Mouse (Mus musculus) macrophage (primary cell): Measurements from ENCODE around the gene Eefsec. TPM values are rescaled to one million over a fixed set of nuclear protein-coding genes. Genes with fewer than 3 reads are reported as not detected.

Source experiments
- H3K27ac ChIP-seq: fragments of 350-480 bp; formaldehyde crosslinking; 2 replicates; pipeline ENCODE4 v1.9.0; 2021
- H3K36me3 ChIP-seq: fragments of 350-480 bp; formaldehyde crosslinking; 2 replicates; pipeline ENCODE4 v1.9.0; 2021; ENCODE audit errors: inconsistent target
- H3K4me3 ChIP-seq: fragments of 350-480 bp; formaldehyde crosslinking; 2 replicates; pipeline ENCODE4 v1.9.0; 2021; ENCODE audit errors: inconsistent target
- H3K79me2 ChIP-seq: fragments of 350-480 bp; formaldehyde crosslinking; 2 replicates; pipeline ENCODE4 v1.9.0; 2021; ENCODE audit errors: inconsistent target
- WGBS: methylation state at CpG from one replicate; pipeline ENCODE4 v1.1.7; 2026; ENCODE audit warnings: inconsistent platforms; ENCODE audit not compliant: missing documents; 5-methylcytosine and 5-hydroxymethylcytosine counted together
- polyA plus RNA-seq: library from polyadenylated mRNA; stranded (reverse); fragments of 250-400 nt; gene quantifications from 3 replicates; pipeline ENCODE4 v1.2.4, GENCODE M21; 2018; ENCODE audit warnings: inconsistent platforms

Gene Eefsec
- polyA plus RNA-seq, 1 experiment from 2014 or later = 10.6 TPM

DNA sequence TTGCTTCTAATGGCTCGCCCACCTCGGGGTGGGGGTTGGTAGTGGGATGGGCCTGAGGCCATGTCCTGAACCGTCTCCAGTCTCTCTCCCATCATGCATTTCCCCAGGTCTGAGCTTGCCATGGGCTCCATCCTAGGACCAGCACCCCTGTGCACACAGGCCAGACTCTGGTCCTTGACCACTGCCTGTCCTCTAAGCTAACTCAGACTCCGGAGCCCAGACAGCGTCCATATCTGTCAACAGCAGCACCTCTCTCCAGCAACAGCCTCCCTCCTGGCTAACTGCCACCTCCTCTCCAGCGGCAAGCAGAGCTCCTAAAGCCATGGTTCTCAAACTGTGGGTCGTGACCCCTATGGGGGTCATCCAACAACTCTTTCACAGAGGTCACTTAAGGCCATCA lies 209.8 kb downstream of the Eefsec start:
- no peaks in the 10 kb centered on the region for H3K79me2 ChIP-seq
- H3K27ac ChIP-seq = no peak overlapping the region
- no peaks in the 10 kb centered on the region for H3K36me3 ChIP-seq
- no peak overlapping the region for H3K4me3 ChIP-seq
- WGBS = 70% methylated on average over 7 of the region's 7 CpGs

DNA sequence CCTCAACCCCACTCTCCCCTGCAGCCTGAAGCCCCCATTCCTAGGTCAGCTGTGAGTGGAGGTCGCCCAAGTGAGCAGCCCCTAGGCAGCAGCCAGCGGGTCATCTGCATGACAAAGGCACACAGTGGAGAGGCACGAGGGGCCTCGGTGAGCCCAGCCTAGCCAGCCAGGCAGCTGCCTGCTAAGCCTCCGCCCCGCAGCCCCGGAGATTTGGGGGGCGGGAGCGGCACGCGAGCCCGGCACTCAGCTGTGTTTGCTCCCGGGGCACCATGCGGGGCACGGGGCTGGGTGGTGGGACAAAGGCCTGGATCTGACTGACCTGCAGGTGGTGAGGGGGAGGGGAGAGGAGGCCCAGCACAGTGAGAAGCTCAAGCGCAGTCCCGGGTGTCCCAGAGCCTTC lies 210.4 kb downstream of the Eefsec start:
- no peak overlapping the region for H3K4me3 ChIP-seq
- 42% methylated on average over 17 of the region's 17 CpGs for WGBS

DNA sequence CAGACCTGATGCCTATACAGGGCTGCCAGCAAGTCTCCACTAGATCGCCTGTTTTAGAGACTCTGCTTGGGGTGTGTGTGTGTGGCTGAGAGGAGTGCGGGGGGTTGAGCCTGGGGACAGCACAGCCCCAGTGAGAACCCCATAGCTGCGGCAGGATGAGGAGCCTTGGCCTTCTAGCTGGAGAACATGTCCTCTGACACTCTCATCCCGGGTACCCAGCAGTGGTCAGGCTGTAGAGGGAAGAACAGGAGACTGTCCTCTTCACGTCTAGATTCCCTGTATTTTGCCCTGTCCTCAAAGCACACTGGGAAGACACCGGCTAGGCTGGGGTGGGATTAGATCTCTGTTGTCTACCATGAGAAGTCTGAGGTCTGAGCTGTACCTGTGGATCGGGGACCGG lies 210.9 kb downstream of the Eefsec start:
- 76% methylated on average over 8 of the region's 8 CpGs for WGBS
- Histone ChIP-seq H3K79me2 (no peaks in the 10 kb centered on the region), H3K36me3 (no peaks in the 10 kb centered on the region), H3K27ac (no peak overlapping the region), H3K4me3 (no peak overlapping the region)

More for the DNA sequence above, 210.4 kb downstream of the Eefsec start:
- no peaks in the 10 kb centered on the region for H3K79me2 ChIP-seq
- H3K36me3 ChIP-seq = no peaks in the 10 kb centered on the region
- H3K27ac ChIP-seq = no peak overlapping the region

DNA sequence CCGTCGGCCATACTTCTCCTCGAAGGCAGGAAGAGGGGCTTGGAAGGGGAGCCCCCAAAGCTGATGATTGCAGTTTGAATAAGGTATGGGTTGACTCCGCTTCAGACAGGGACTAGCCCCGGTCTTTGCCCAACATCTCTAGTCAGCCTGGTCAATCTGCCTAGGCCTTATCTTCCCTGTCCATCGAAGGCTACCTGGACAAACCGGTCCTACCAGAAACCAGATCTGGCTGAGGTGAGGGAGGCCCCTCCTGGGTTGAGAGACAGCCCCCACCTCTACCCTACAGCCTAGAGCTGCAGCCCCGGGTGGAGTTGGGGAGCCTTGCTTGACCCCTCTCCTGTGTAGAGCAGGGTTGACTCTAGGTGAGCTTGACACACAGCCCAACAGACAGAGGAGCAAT lies 212.3 kb downstream of the Eefsec start:
- Histone ChIP-seq H3K4me3 (no peak overlapping the region), H3K36me3 (no peaks in the 10 kb centered on the region), H3K79me2 (no peaks in the 10 kb centered on the region), H3K27ac (no peak overlapping the region)
- WGBS = 91% methylated on average over 8 of the region's 8 CpGs

DNA sequence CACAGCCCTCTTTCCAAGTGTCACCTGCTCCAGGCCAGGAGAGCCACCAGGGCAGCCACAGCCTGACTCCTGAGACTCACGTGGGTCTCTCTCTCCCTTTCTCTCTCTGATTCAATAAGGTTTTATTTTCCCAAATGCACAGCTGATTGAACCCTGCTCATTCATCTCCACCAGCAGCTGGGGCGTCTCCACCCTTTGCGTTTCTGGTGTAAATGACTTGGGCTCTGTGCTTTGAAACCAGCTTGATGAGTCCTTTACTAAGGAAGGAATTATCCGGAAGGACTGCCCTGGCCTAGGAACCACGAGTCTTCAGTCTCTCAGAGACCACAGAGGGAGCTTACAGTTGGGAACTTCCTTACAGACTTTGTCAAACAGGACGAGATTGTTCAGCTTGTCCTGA lies 214.1 kb downstream of the Eefsec start:
- no peaks in the 10 kb centered on the region for H3K79me2 ChIP-seq
- WGBS = 69% methylated on average over 6 of the region's 6 CpGs
- no peak overlapping the region for H3K4me3 ChIP-seq
- no peaks in the 10 kb centered on the region for H3K36me3 ChIP-seq
- no peak overlapping the region for H3K27ac ChIP-seq

DNA sequence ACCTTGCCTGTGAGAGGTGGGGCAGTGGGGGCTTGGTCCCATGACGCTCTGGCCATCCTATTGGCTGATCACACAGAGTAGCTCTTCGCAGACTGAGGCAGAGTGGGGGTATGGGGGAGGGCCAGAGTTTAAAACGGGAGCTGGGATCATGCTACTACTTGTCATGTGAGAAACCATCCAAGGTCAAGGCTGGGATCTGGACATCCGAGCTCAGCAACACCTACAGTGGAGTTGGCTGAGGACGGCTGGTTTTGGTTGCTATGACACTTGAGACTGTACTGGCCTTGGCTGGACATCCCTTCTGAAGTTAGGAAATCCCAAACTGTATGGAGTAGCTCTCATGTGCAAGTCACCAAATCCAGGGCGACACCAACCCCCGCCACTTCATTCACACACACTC lies 214.5 kb downstream of the Eefsec start:
- Histone ChIP-seq H3K36me3 (no peaks in the 10 kb centered on the region), H3K79me2 (no peaks in the 10 kb centered on the region), H3K27ac (no peak overlapping the region), H3K4me3 (no peak overlapping the region)
- 88% methylated on average over 6 of the region's 7 CpGs for WGBS

DNA sequence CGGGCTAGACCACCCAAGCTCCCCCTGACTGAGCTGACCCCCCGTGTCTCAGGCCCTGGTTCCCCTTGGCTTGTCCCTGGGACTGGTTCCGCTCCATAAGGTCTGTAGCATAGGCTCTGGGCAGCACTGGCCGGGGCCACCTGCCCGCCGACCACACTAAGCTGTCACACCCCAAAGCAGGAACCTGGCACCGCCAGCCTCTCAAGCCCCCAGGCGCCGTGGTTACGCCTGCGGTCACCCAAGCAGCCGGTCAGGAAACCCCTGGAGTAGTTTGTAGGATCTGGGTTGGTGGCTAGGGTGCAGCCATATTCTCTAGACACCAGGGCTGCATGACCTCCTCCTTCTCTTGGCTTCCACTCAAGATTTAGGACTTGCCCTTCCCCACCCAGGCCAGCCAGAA lies 217.1 kb downstream of the Eefsec start:
- Histone ChIP-seq H3K79me2 (no peaks in the 10 kb centered on the region), H3K36me3 (no peaks in the 10 kb centered on the region), H3K27ac (no peak overlapping the region), H3K4me3 (no peak overlapping the region)
- 8% methylated on average over 12 of the region's 12 CpGs for WGBS

DNA sequence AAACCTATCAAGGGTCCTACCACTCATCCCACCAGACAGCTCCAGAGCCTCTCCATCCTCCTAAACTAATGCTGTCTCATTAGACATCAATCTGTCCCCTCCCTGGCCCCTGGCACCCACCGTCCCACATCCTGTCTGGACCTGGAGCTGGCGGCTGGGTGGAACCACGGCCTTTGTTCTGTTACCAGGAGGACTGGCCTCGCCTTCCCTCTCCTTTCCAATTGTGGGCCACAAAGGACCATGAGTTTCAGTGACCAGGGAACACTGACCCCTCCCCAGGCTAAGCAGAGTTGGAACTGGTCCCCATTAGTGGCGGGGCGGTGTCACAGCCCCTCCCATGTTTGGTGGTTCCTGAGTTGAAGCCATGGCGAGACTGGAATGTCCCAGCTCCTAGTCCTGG lies 218.8 kb downstream of the Eefsec start:
- H3K4me3 ChIP-seq = no peak overlapping the region
- H3K36me3 ChIP-seq = no peaks in the 10 kb centered on the region
- no peaks in the 10 kb centered on the region for H3K79me2 ChIP-seq
- 74% methylated on average over 7 of the region's 7 CpGs for WGBS
- H3K27ac ChIP-seq = no peak overlapping the region

DNA sequence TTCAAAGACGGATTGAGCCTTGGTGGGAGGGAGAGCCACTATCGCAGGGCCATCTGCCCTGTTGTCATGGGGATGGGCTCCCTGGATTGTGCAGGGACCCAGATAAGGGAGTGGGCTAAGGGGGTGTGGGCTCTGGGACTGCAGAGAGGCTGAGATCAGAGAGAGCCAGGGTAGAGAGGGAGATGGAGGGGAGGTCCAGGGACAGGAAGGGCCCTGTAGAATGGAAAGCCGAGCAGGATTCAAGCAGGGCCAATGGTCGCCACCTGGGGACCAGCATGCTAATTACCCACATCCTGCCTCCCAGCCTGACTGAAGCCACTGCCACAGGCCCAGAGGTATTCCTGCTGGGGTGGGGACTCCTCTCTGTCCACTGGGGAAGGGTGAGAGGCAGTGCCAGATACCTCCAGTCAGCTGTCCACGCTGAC lies 219.8 kb downstream of the Eefsec start:
- Histone ChIP-seq H3K79me2 (no peaks in the 10 kb centered on the region), H3K27ac (no peak overlapping the region), H3K4me3 (no peak overlapping the region), H3K36me3 (no peaks in the 10 kb centered on the region)
- 62% methylated on average over 5 of the region's 5 CpGs for WGBS

DNA sequence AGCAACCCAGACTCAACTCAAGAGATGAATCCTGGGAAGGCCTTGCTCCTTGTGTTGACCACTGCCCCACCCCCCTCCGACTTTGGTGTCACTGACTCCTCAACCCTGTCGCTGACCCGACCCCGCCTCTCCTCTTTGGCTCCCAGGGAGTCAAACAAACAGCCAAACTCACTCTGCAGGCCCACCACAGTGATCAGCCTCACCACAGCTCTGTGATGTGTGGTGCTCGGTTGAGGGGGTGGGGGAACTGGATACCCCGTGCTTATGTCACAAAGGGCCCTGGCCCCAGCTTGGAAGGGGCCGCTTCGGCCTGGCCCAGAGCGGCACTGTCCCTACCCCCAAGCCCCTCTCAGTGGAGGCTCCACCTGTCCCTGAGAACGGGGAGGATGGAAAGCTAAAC lies 224.4 kb downstream of the Eefsec start, which contains the start of gene Dnajb8:
Dnajb8 (plus strand) TSS at position 301 of the 400 bp plus-strand sequence.
- Histone ChIP-seq H3K36me3 (no peaks in the 10 kb centered on the region), H3K79me2 (no peaks in the 10 kb centered on the region), H3K27ac (no peak within 1 kb of the TSS), H3K4me3 (no peak within 1 kb of the TSS)
- WGBS = 81% methylated on average over 10 of the region's 10 CpGs

DNA sequence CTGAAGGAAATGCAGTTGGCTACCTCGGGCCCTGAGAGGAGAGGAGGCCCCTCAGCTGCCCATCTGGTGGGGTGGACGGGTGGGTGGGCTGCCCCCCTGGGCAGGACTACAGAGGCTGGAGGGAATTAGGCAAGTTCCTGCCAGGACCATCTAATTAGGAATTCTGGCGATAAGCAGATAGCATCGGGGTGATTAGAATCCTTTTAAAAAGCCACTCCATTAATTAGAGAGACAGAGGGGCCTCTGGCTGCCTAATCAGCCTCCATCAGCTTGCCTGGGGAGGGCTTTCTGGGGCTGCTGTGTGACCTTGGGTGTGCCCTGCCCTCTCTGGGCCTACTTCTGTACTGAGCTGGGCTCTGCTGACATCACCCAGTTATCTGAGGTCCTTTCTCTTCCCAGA lies 227.2 kb downstream of the Eefsec start:
- Histone ChIP-seq H3K36me3 (no peaks in the 10 kb centered on the region), H3K79me2 (no peaks in the 10 kb centered on the region), H3K27ac (no peak overlapping the region), H3K4me3 (no peak overlapping the region)
- 58% methylated on average over 4 of the region's 4 CpGs for WGBS

DNA sequence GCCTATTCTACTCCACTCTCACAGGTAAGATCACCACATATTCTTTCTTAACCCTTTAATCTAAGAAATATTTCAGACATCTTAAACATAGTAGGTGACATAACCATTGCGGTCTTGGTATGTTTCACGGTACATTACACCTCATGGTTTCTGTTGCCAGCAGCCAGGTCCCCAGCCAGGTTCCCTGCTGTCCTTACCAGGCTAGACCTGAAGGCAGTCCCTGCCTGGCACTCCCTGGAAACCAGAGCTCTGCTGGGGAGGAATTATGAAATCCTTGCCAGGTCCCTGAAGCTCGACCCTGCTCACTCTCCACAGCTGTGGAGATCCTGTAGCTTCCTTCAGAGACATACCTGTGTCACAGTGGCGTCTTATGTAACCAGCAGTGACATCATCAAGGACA lies 230.1 kb downstream of the Eefsec start:
- 89% methylated on average over 4 of the region's 4 CpGs for WGBS
- H3K27ac ChIP-seq = no peak overlapping the region
- no peak overlapping the region for H3K4me3 ChIP-seq
- H3K36me3 ChIP-seq = no peaks in the 10 kb centered on the region
- H3K79me2 ChIP-seq = no peaks in the 10 kb centered on the region

DNA sequence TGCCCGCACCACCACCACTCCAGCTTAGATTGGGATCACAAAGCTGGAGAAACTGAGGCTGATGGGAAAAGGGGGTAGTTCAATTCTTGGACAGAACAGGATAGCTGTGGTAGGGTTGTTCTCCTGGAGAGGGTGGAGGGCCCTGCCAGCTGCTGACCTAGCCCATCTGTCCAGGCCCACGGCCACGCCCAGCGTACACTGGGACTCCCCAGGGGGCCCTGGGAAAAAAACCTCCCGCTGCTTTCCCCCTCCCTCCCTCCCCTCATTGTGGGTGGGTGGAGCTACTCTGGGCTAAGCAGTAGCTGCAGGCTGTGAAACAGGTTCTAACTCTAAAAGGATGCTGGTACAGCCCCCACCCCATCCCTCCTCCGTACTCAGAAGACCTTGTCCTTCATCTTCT lies 230.5 kb downstream of the Eefsec start:
- no peak overlapping the region for H3K4me3 ChIP-seq
- H3K27ac ChIP-seq = no peak overlapping the region
- no peaks in the 10 kb centered on the region for H3K36me3 ChIP-seq
- H3K79me2 ChIP-seq = no peaks in the 10 kb centered on the region
- 90% methylated on average over 6 of the region's 6 CpGs for WGBS

DNA sequence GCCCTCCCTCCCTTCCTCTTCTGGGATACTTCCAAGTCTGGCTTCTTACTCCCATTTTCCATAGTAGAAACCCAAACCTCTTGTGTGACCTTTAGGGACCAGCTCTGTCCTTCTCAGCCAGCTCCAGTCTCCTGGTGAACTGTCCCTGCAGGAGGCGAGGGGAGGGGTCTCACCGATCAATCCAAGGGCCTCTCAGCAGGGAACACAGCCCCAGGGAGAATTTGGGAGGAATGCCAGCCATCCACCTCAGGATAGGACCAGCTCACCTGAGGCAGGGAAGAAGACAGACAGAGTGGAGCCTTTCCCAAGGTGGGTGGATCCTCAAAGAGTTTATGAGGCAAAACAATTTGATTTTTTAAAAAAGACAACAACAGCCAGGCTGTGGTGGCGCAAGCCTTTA lies 236.2 kb downstream of the Eefsec start:
- H3K79me2 ChIP-seq = no peaks in the 10 kb centered on the region
- H3K27ac ChIP-seq = no peak overlapping the region
- 93% methylated on average over 2 of the region's 3 CpGs for WGBS
- H3K4me3 ChIP-seq = no peak overlapping the region
- H3K36me3 ChIP-seq = no peaks in the 10 kb centered on the region

DNA sequence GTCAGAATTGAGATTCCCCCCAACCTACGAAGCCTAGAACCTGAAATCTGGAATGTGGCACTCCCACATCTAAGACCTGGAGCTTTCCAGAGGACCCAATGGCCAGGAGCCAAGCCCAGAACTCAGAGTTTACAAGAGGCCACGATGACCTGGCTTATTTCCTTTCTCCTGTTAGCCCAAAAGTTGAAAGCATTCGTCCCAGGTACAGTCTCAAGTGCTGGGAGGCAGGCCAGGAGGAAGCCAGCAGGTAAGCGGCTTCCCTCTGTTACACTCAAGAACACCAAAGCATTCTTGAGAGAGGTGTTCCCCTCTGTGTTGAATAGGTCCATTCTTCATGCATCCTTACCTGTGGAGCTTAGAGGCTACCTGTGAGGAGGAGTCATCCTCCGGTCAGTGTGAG lies 236.9 kb downstream of the Eefsec start:
- no peak overlapping the region for H3K4me3 ChIP-seq
- no peaks in the 10 kb centered on the region for H3K36me3 ChIP-seq
- WGBS = 66% methylated on average over 5 of the region's 5 CpGs
- H3K27ac ChIP-seq = no peak overlapping the region
- H3K79me2 ChIP-seq = no peaks in the 10 kb centered on the region

DNA sequence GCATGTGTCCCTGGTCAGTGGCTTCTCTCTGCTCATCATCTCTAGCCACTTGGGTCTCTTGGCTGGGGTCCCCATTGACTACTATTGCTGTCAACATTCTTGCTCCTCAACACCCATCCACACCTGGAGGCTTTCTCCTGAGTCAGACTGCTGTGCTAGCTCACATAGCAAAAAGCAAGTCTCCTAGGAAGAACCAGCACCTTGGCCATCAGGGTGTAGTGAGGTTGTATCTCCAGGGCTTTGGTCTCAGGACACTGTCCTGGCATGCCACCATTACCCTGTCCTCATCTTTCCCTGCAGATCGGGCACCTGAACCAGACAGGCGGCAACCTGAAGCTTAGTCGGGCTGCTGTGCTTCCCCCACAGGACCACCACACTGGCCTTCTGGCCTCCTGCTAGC lies 238.0 kb downstream of the Eefsec start:
- H3K4me3 ChIP-seq = no peak overlapping the region
- no peaks in the 10 kb centered on the region for H3K36me3 ChIP-seq
- no peaks in the 10 kb centered on the region for H3K79me2 ChIP-seq
- no peak overlapping the region for H3K27ac ChIP-seq
- WGBS = 95% methylated on average over 3 of the region's 3 CpGs
